Mouse (Mus musculus): ENCODE data around the gene Slc25a16.

Gene Slc25a16

GRCm38 (mm10) chr10:62919925-62920765 lies at the start of gene Slc25a16:
Slc25a16 (plus strand) TSS chr10:62920633.
- DNase-seq, result peak; percentile 84 to 97

- DNase-seq, result no peak
Measured at GRCm38 (mm10) chr10:62874828-62875227, 45.6 kb upstream of the Slc25a16 start.

- no peak for DNase-seq
Measured at GRCm38 (mm10) chr10:62875565-62875964, 44.9 kb upstream of the Slc25a16 start.

- DNase-seq, result no peak
Measured at GRCm38 (mm10) chr10:62878056-62878455, 42.4 kb upstream of the Slc25a16 start.

GRCm38 (mm10) chr10:62881211-62881610 lies 39.2 kb upstream of the Slc25a16 start:
- peak in 1 of 2 experiments; percentile 19 for DNase-seq

- no peak for DNase-seq
Measured at GRCm38 (mm10) chr10:62883933-62884372, 36.5 kb upstream of the Slc25a16 start.

- no peak for DNase-seq
Measured at GRCm38 (mm10) chr10:62884517-62884916, 35.9 kb upstream of the Slc25a16 start.

DNA sequence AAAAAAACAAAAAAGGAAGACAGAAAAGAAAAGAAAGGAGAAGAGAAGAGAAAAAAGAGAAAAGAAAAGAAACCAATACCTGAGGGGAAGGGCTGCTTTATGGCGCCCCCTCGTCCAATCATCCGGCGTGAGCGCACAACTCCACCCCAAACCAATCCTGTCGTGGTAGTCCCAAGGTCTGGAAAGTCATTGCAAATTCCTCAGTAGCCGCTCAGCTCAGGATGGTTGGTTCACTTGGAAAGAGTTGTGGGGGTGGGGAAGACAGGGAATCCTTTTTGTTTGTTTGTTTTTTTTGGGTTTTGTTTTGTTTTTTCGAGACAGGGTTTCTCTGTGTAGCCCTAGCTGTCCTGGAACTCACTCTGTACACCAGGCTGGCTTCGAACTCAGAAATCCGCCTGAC lies 35.0 kb upstream of the Slc25a16 start:
- DNase-seq, result no peak

GRCm38 (mm10) chr10:62885969-62886798 lies 34.2 kb upstream of the Slc25a16 start:
- peak in 1 of 2 experiments; percentile 8 for DNase-seq

- DNase-seq, result peak; percentile 64 to 70
Measured at GRCm38 (mm10) chr10:62886799-62887591, 33.4 kb upstream of the Slc25a16 start.

DNA sequence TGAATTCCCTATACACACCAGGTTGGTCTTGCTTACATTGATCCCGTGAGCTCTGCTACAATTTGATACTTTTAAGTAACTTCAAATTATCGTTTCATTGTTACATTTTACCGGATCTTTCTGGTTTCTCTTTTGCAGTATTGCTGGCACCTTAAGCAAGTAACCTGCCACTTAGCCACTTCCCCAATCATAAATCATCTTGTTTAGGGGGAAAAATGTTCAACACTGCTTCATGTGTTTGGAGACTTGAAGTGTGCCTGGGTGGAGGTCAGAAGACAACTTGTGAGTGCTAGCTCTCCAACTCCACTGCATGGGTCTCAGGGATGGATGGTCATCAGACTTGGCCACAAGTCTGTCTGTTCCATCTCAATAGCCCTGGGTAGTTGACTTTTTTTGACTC lies 29.4 kb upstream of the Slc25a16 start:
- no peak for DNase-seq

DNA sequence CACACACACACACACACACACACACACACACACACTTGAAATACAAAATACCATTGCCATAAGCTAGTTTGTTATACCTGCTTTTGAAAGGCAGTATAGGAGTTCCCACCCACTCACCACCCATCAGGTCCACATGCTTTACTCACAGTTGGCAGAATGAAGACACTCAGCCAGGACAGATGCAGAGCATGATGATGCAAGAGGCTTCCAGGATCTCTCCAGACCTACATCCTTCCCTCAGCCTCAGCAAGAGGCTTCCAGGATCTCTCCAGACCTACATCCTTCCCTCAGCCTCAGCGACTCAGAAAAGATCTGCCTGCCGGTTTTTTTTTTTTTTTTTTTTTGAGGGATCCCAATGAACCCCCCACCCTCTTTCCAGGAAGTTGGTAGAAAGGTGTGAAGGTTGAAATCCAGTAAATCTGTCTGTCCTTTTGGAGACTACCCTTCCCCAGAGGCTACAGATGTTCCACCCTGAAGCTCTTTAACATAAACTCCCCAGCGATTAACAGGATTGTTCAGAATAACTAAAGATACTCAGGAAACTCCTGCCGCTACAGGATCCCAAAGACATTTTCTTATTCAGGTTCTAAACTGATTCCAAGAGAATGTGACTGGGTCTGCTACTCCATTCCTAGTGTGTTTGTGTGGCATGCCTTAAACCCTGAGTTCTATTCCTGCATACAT lies 27.7 kb upstream of the Slc25a16 start:
- no peak for DNase-seq

- DNase-seq, result no peak
Measured at GRCm38 (mm10) chr10:62893356-62893884, 27.0 kb upstream of the Slc25a16 start.

- no peak for DNase-seq
Measured at GRCm38 (mm10) chr10:62894447-62894846, 26.0 kb upstream of the Slc25a16 start.

DNA sequence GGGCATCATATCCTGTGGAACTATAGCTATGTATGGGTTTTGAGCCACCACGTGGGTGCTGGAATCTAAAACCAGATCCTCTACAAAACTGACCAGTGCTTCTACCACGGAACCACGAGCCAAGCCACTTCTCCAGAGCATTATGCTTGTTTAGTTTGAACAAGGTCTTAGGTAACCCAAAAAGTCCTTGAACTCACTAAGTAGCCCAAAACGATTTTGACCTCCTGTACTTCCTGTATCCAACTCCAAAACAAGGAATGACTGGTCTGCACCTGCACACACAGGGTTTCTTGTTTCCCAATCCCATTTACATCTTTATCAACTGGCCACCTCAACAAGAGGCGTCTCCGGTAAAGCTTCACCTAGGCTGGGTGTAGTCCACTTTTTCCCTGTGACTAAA lies 25.0 kb upstream of the Slc25a16 start:
- DNase-seq, result no peak

DNA sequence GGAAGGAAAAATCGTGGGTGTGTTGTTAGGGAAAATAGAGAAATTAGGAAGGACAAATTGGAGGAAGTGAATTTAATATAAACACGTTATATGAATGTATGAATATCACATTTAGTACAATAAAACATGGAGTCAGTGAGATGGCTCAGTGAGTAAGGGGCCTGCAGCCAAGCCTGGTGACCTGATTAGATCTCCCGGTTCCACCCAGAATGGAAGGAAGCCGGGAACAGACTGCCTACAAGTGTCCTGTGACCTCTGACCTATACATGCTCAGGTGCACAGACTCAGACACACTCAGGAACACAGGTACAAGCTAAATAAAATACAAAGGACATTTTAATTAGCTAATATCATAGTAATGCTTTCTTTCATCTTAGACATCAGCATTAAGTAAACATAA lies 24.4 kb upstream of the Slc25a16 start:
- no peak for DNase-seq

- no peak for DNase-seq
Measured at GRCm38 (mm10) chr10:62896774-62897173, 23.7 kb upstream of the Slc25a16 start.

GRCm38 (mm10) chr10:62897437-62897836 lies 23.0 kb upstream of the Slc25a16 start:
- DNase-seq, result no peak

GRCm38 (mm10) chr10:62898061-62898460 lies 22.4 kb upstream of the Slc25a16 start:
- DNase-seq, result no peak

GRCm38 (mm10) chr10:62900144-62900543 lies 20.3 kb upstream of the Slc25a16 start:
- DNase-seq, result no peak

GRCm38 (mm10) chr10:62901826-62902225 lies 18.6 kb upstream of the Slc25a16 start:
- no peak for DNase-seq

DNA sequence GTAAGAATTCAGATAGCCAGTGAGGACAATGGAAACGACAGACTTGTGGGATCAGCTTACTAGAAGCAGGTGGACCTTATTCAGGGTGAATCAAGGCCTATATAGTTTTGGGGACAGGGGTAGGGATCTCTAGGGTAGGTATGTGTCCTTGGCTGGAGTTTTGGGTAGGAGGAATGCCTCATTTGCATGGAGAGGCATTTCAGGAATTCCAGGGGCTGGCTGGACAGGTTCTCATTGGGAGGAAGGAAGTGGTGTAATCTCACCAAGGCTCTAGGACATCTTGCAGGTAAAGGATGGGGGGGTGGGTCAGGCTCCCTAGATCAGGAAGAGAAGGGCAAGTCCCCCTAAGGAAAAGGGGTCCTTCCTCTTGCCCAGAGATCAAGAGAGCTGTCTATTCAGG lies 17.6 kb upstream of the Slc25a16 start:
- no peak for DNase-seq
